Mouse (Mus musculus): ENCODE data around the gene Lsg1. TPM values are rescaled to one million over a fixed set of nuclear protein-coding genes. Genes with fewer than 3 reads are reported as not detected.

The Lsg1 gene
- 46.0 and 47.6 TPM in 2 replicates for polyA plus RNA-seq (2015; fragmentation: Nextera tagmentation; extraction: Ambion mirVana)

DNA sequence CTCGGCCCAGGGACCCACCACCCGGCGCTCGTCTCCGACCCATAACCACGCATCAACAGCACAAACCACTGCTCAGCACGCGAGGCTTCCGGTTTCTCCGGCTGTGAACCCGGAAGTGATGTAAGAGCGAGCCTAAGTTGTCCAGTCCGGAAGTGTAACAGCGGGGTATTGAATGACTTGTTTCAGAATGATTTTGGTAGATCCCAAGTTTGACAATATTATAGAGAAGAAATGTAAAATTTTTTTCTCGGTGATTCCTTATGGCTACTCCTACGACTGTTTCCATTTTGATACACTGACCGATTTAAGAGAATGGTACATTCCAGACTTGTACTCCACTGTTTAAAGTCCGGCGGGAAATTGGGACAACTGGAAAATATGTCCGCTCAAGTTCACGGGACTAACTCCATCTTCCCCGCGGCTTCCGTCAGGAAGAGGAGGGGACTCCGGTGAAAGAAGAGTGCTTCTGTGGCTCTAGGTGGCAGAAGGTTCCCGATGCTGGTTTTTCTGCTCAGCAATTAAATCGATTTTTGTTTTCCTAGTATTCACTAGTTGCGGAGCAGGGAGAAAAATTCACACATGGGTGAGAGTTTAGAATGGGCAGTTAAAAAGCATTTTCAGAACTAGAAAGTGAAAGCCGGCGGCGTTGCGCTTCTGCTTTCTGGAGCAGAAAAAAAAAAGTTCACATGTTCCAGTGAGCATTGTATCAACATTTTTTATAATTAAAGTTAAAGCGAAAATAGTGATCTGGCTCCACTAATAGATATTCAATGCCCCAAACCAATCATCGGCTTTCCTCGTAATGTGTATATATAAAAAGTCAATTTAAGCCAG lies at the start of gene Lsg1:
TSS of gene Lsg1 (minus strand) at position 99 of the 834 bp plus-strand sequence.
- H3K27me3 ChIP-seq (replicated peaks), result no peaks in the 10 kb centered on the region; the same call in 1 of the 2 replicates
- peak within 1 kb of the TSS; percentile 79 for H3K27ac ChIP-seq
- peak within 1 kb of the TSS; percentile 78 for H3K4me3 ChIP-seq
- H3K9ac ChIP-seq, result peak within 1 kb of the TSS; percentile 58
- peaks cover 12% of the 10 kb centered on the region for H3K4me1 ChIP-seq
- peak; percentile 97 for ATAC-seq (replicated peaks)
- H3K9me3 ChIP-seq, result no peaks in the 10 kb centered on the region
- peaks cover 7% of the 10 kb centered on the region for H3K36me3 ChIP-seq (replicated peaks)
- peak within 1 kb of the TSS; percentile 93 for H3K4me2 ChIP-seq
- 3% methylated on average over 35 of the region's 35 CpGs for WGBS

DNA sequence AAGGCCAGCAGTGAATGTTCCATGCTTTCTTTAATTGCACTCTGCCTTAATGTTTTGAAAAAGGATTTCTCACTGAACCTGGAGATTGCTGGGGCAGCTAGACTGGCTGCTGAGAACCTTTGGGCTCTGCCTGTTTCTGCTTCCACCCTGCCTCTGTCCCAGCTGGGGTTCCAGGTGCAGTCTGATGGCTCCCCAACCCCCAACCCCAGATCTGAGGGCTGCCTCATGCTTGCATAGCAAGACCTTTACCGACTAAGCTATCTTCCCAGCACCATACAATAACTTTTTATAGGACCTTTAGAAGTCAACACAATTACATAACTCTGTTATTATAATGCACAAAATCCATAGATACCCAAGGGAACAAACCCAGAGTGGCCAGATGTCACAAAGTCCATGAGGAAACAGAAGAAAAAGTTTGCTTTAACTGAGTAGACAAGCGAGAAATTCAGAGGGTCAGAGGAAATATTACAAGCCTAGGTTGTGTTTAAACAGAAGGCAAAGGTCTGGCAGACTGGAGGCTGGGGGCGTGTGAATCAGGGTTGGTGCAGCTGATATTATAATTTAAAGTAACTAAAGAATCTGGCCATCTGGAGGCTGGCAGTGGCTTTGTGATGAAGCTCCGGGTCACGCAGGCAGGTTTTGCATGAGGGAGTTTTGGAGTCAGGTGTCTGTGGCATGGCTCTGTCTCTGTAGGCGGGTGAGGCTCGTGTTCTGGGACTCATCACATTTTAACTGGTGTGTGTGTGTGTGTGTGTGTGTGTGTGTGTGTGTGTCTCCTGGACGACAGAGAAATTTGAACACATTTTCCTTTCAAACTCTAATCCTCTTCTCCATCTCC lies 46.7 kb upstream of the Lsg1 start:
- H3K4me3 ChIP-seq, result no peak overlapping the region
- no peak for ATAC-seq (replicated peaks)
- no peaks in the 10 kb centered on the region for H3K9me3 ChIP-seq
- WGBS, result 65% methylated on average over 8 of the region's 8 CpGs
- no peaks in the 10 kb centered on the region for H3K27me3 ChIP-seq (replicated peaks)
- no peak overlapping the region for H3K4me2 ChIP-seq
- H3K27ac ChIP-seq, result no peak overlapping the region
- no peaks in the 10 kb centered on the region for H3K36me3 ChIP-seq (replicated peaks)
- H3K4me1 ChIP-seq, result no peaks in the 10 kb centered on the region
- H3K9ac ChIP-seq, result no peak overlapping the region

DNA sequence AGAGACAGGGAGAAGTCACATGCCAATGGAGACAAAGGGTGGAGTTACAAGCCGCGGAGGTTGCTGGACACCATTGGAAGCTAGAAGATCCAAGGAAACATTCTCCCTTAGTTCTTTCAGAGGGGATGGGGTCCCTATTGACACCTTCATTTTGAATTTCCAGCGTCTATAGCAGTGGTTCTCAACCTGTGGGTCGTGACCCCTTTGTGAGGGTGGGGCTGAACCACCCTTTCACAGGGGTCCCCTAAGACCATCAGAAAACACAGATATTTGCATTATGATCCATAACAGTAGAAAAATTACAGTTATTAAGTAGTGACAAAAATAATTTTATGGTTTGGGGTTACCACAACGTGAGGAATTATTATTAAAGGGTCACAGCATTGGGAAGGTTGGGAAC lies 42.1 kb upstream of the Lsg1 start:
- H3K4me2 ChIP-seq, result no peak overlapping the region
- 92% methylated on average over 5 of the region's 5 CpGs for WGBS
- H3K36me3 ChIP-seq (replicated peaks), result no peaks in the 10 kb centered on the region
- no peak overlapping the region for H3K4me3 ChIP-seq
- no peaks in the 10 kb centered on the region for H3K27me3 ChIP-seq (replicated peaks)
- H3K27ac ChIP-seq, result no peak overlapping the region
- H3K9ac ChIP-seq, result no peak overlapping the region
- no peaks in the 10 kb centered on the region for H3K9me3 ChIP-seq
- H3K4me1 ChIP-seq, result 0 out of 2 replicates have a peak, but pooled peaks cover 2% of the 10 kb centered on the region
- ATAC-seq (replicated peaks), result no peak

GRCm38 (mm10) chr16:30628401-30628800 lies 41.0 kb upstream of the Lsg1 start:
- no peak overlapping the region for H3K4me2 ChIP-seq
- ATAC-seq (replicated peaks), result no peak
- no peaks in the 10 kb centered on the region for H3K9me3 ChIP-seq
- H3K36me3 ChIP-seq (replicated peaks), result no peaks in the 10 kb centered on the region
- 0 out of 2 replicates have a peak, but pooled peaks cover 2% of the 10 kb centered on the region for H3K4me1 ChIP-seq
- WGBS, result 39% methylated on average over 6 of the region's 6 CpGs
- H3K27me3 ChIP-seq (replicated peaks), result no peaks in the 10 kb centered on the region
- H3K9ac ChIP-seq, result no peak overlapping the region
- H3K27ac ChIP-seq, result no peak overlapping the region
- H3K4me3 ChIP-seq, result no peak overlapping the region

DNA sequence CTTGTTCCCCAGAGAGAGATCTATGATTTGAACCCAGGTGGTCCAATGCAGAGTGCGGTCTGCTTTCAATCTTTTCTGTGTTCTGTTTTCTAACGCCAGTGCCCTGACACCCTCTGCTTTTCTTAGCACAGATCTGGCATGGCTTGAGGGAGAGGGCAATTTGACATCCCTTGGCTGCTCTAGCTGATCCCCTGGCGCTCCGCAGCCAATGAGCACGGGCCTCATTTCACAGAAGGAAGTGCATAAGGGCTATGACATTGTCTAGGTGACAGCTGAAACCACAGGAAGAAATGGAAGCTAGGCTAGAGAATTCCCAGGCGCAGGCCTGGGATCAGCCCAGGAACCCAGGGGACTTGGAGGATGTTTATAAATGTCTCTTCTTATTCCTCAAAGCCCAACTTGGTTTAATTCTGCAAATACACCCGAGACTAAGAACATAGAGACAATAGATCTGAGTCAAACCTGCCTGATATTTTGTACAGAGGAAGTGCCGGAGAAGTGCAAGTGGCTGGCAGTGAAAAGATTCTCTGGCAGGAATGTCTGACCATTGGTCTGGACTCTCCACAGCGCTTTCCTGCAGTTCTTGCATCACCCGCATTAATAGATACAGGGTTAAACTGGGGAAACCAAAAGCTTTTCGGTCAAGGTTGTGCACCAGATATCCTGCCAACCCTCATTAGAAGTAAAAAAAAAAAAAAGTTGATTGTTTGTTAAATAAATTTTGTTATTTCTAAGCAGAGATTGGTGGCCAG lies 40.4 kb upstream of the Lsg1 start:
- H3K27me3 ChIP-seq (replicated peaks), result no peaks in the 10 kb centered on the region
- H3K27ac ChIP-seq, result no peak overlapping the region
- no peak overlapping the region for H3K4me2 ChIP-seq
- H3K9ac ChIP-seq, result no peak overlapping the region
- H3K36me3 ChIP-seq (replicated peaks), result no peaks in the 10 kb centered on the region
- no peak overlapping the region for H3K4me3 ChIP-seq
- WGBS, result 67% methylated on average over 11 of the region's 11 CpGs
- H3K9me3 ChIP-seq, result no peaks in the 10 kb centered on the region
- H3K4me1 ChIP-seq, result 0 out of 2 replicates have a peak, but pooled peaks cover 2% of the 10 kb centered on the region
- no peak for ATAC-seq (replicated peaks)

GRCm38 (mm10) chr16:30624640-30625039 lies 37.2 kb upstream of the Lsg1 start:
- H3K9me3 ChIP-seq, result no peaks in the 10 kb centered on the region
- no peaks in the 10 kb centered on the region for H3K36me3 ChIP-seq (replicated peaks)
- H3K4me2 ChIP-seq, result no peak overlapping the region
- whole genome bisulfite sequencing, result 57% methylated on average over 2 of the region's 2 CpGs
- no peaks in the 10 kb centered on the region for H3K27me3 ChIP-seq (replicated peaks)
- H3K4me3 ChIP-seq, result no peak overlapping the region
- H3K27ac ChIP-seq, result no peak overlapping the region
- no peak overlapping the region for H3K9ac ChIP-seq
- no peak for ATAC-seq (replicated peaks)
- H3K4me1 ChIP-seq, result 0 out of 2 replicates have a peak, but pooled peaks cover 2% of the 10 kb centered on the region

DNA sequence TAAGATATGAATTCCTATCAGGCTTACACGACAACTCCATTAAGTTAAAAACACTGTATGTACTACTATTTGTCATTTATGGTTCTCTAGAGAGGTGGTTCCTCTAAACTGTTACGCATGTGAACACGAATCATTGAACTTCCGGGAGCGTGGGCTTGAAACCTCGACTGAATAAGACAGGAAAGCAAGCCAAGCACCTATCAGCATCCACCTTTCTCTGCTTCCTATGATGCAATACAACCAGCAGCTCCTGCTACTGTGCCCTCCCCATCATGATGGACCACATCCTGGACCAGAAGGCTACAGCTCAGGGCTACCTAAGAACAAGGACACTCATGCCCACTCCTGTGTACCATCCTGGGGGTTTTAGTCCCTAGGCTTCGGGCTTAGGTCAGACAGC lies 36.3 kb upstream of the Lsg1 start:
- Histone ChIP-seq H3K27ac (no peak overlapping the region), H3K4me1 (0 out of 2 replicates have a peak, but pooled peaks cover 2% of the 10 kb centered on the region), H3K9ac (no peak overlapping the region), H3K4me2 (no peak overlapping the region), H3K27me3 (replicated peaks) (no peaks in the 10 kb centered on the region), H3K4me3 (no peak overlapping the region), H3K36me3 (replicated peaks) (no peaks in the 10 kb centered on the region), H3K9me3 (no peaks in the 10 kb centered on the region)
- 89% methylated on average over 7 of the region's 7 CpGs for WGBS
- no peak for ATAC-seq (replicated peaks)

DNA sequence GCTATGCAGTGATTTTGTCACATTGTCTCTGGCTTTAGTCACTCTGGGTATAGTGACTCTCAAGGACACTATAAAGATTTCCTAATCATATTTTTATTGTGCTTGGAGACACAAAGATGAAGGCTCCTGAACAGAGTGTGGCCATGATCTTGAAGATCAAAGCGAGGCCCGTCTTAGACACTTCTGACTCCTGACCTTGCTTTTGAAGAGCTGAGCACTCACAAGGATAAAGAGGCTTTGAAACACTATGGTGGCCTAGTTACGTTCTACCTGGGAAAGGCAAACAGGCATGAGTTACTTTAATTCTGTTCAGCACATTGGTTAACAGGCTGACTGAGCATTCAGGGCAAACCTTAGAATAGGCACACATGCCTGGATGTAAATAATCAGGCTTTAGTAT lies 28.9 kb upstream of the Lsg1 start:
- Histone ChIP-seq H3K9me3 (no peaks in the 10 kb centered on the region), H3K4me1 (no peaks in the 10 kb centered on the region), H3K36me3 (replicated peaks) (no peaks in the 10 kb centered on the region), H3K4me3 (no peak overlapping the region), H3K27me3 (replicated peaks) (no peaks in the 10 kb centered on the region), H3K9ac (no peak overlapping the region), H3K4me2 (no peak overlapping the region), H3K27ac (no peak overlapping the region)
- WGBS, result 64% methylated on average over 3 of the region's 3 CpGs
- no peak for ATAC-seq (replicated peaks)

DNA sequence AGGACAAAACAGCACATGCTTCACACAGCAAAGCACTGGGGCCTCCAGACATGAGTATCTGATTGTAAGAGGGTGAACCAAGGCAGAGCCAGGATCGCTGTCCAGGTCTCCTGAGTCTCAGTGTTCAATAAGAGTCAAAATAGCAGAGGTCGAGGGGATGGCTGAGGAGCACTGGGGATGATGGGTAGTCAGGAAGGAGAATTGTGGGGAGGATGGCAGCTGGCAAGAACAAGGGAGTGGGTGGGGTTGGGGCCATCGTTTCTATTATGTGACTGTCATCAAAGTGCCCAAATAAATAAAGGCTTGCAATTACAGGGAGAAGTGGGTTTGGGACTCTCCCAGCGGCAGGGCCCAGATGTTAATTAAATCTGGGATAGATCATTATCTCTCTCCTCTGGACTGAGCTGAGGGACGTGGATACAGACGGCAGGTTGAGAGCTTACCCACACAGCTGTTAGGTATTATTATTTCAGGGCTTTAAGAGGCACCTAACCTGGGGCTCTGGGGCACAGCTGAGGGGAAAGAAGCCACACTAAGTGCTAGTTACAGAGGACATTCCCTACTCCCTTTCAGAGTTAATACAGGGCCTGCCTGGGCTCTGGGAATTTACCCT lies 27.4 kb upstream of the Lsg1 start:
- Histone ChIP-seq H3K9ac (no peak overlapping the region), H3K27ac (no peak overlapping the region), H3K27me3 (replicated peaks) (no peaks in the 10 kb centered on the region), H3K4me2 (no peak overlapping the region), H3K4me3 (no peak overlapping the region), H3K36me3 (replicated peaks) (no peaks in the 10 kb centered on the region), H3K4me1 (no peaks in the 10 kb centered on the region), H3K9me3 (no peaks in the 10 kb centered on the region)
- 22% methylated on average over 6 of the region's 6 CpGs for WGBS
- no peak for ATAC-seq (replicated peaks)

DNA sequence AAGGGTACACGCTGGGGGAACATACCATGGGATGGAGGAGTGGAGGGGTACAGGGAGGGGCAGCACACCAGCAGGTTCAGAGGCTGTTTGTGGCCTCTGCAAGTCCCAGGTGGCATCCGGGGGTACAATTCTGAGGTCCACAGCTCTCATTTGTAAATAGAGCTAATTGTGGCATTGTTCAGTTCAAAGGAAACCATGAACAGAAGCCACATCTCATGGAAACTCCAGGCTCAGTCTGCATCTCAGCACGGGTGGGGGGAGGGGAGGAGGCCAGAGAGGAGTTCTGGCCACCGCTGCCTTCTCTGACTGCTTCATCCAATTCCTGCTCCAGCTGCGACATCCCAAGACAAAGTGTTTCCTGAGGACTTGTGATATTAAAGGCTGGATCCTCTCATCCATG lies 26.7 kb upstream of the Lsg1 start:
- no peak overlapping the region for H3K4me2 ChIP-seq
- H3K4me3 ChIP-seq, result no peak overlapping the region
- ATAC-seq (replicated peaks), result no peak
- H3K36me3 ChIP-seq (replicated peaks), result no peaks in the 10 kb centered on the region
- no peak overlapping the region for H3K9ac ChIP-seq
- no peaks in the 10 kb centered on the region for H3K4me1 ChIP-seq
- H3K27ac ChIP-seq, result no peak overlapping the region
- H3K27me3 ChIP-seq (replicated peaks), result no peaks in the 10 kb centered on the region
- WGBS, result 27% methylated on average over 5 of the region's 5 CpGs
- no peaks in the 10 kb centered on the region for H3K9me3 ChIP-seq

- H3K4me1 ChIP-seq, result no peaks in the 10 kb centered on the region
- no peak overlapping the region for H3K9ac ChIP-seq
- H3K9me3 ChIP-seq, result no peaks in the 10 kb centered on the region
- no peaks in the 10 kb centered on the region for H3K36me3 ChIP-seq (replicated peaks)
- 85% methylated on average over 7 of the region's 7 CpGs for WGBS
- H3K27ac ChIP-seq, result no peak overlapping the region
- ATAC-seq (replicated peaks), result no peak
- H3K4me3 ChIP-seq, result no peak overlapping the region
- no peaks in the 10 kb centered on the region for H3K27me3 ChIP-seq (replicated peaks)
- no peak overlapping the region for H3K4me2 ChIP-seq
Observed at GRCm38 (mm10) chr16:30613122-30613521, 25.7 kb upstream of the Lsg1 start.
